Mouse (Mus musculus): Measurements from ENCODE around the gene 2310057M21Rik.
"Not testable (repeated sequence)": the region's sequence is repeated elsewhere in the genome, so short reads cannot be mapped to it uniquely, and the experiment has no call there.

2310057M21Rik gene

GRCm38 (mm10) chr7:131362615-131363300 lies at the start of gene 2310057M21Rik:
2310057M21Rik (minus strand) TSS chr7:131362759.
- DNase-seq (ENCODE audit: low spot score), result peak; percentile 78

GRCm38 (mm10) chr7:131411941-131412270 lies 49.3 kb upstream of the 2310057M21Rik start:
- no peak for DNase-seq (ENCODE audit: low spot score)

- DNase-seq (ENCODE audit: low spot score), result no peak
Observed at GRCm38 (mm10) chr7:131411221-131411940, 48.8 kb upstream of the 2310057M21Rik start.

- DNase-seq (ENCODE audit: low spot score), result peak; percentile 99
Observed at GRCm38 (mm10) chr7:131410416-131411058, 48.0 kb upstream of the 2310057M21Rik start, which contains the start of the genes Ikzf5 and Acadsb. Ikzf5 (minus strand) TSS chr7:131410521. Acadsb (plus strand) TSS chr7:131410601.

GRCm38 (mm10) chr7:131409988-131410385 lies 47.4 kb upstream of the 2310057M21Rik start:
- no peak for DNase-seq (ENCODE audit: low spot score)

GRCm38 (mm10) chr7:131409321-131409987 lies 46.9 kb upstream of the 2310057M21Rik start:
- DNase-seq (ENCODE audit: low spot score), result no peak

GRCm38 (mm10) chr7:131391761-131392160 lies 29.2 kb upstream of the 2310057M21Rik start:
- not testable (repeated sequence) for DNase-seq (ENCODE audit: low spot score)

- no peak for DNase-seq (ENCODE audit: low spot score)
Observed at GRCm38 (mm10) chr7:131371880-131372651, 9.5 kb upstream of the 2310057M21Rik start.

GRCm38 (mm10) chr7:131371470-131371860 lies 8.9 kb upstream of the 2310057M21Rik start:
- DNase-seq (ENCODE audit: low spot score), result no peak

GRCm38 (mm10) chr7:131370648-131371469 lies 8.3 kb upstream of the 2310057M21Rik start, which contains the start of gene Pstk:
Pstk (plus strand) TSS chr7:131371141.
- peak; percentile 78 for DNase-seq (ENCODE audit: low spot score)

- no peak for DNase-seq (ENCODE audit: low spot score)
Observed at GRCm38 (mm10) chr7:131364131-131364530, 1.6 kb upstream of the 2310057M21Rik start.

- no peak for DNase-seq (ENCODE audit: low spot score)
Observed at GRCm38 (mm10) chr7:131362269-131362614, 317 bp downstream of the 2310057M21Rik start.

GRCm38 (mm10) chr7:131356105-131356504 lies 6.5 kb downstream of the 2310057M21Rik start:
- no peak for DNase-seq (ENCODE audit: low spot score)

GRCm38 (mm10) chr7:131345856-131346541 lies 16.6 kb downstream of the 2310057M21Rik start:
- DNase-seq (ENCODE audit: low spot score), result no peak

- no peak for DNase-seq (ENCODE audit: low spot score)
Observed at GRCm38 (mm10) chr7:131337502-131338068, 25.0 kb downstream of the 2310057M21Rik start.

GRCm38 (mm10) chr7:131333564-131333963 lies 29.0 kb downstream of the 2310057M21Rik start, which contains the start of gene Fam24a:
Fam24a (plus strand) TSS chr7:131333864.
- DNase-seq (ENCODE audit: low spot score), result no peak

- no peak for DNase-seq (ENCODE audit: low spot score)
Observed at GRCm38 (mm10) chr7:131331688-131332087, 30.9 kb downstream of the 2310057M21Rik start.

GRCm38 (mm10) chr7:131329416-131329815 lies 33.1 kb downstream of the 2310057M21Rik start, which contains the start of gene Fam24b:
Fam24b (minus strand) TSS chr7:131329516.
- DNase-seq (ENCODE audit: low spot score), result no peak

GRCm38 (mm10) chr7:131327054-131327453 lies 35.5 kb downstream of the 2310057M21Rik start:
- DNase-seq (ENCODE audit: low spot score), result no peak

Data from spleen, adult 12 weeks (tissue).